Mouse (Mus musculus): ENCODE data around the gene Cidec.

Cidec gene

GRCm38 (mm10) chr6:113435664-113436205, at the start of gene Cidec:
TSS of gene Cidec (minus strand) at chr6:113435760.
- DNase-seq: no peak

GRCm38 (mm10) chr6:113483729-113484128, 48.2 kb upstream of the Cidec start:
- DNase-seq: peak; percentile 52 to 60

GRCm38 (mm10) chr6:113483100-113483615, 47.6 kb upstream of the Cidec start, which contains the start of gene Creld1:
TSS of gene Creld1 (plus strand) at chr6:113483297.
- DNase-seq: peak; percentile 96 to 98

GRCm38 (mm10) chr6:113482477-113483099, 47.0 kb upstream of the Cidec start:
- peak; percentile 70 to 80 for DNase-seq

- peak in 1 of 2 experiments; percentile 36 for DNase-seq
Observed at GRCm38 (mm10) chr6:113480555-113481373, 45.2 kb upstream of the Cidec start.

GRCm38 (mm10) chr6:113478906-113479305, 43.3 kb upstream of the Cidec start:
- DNase-seq: no peak

GRCm38 (mm10) chr6:113477353-113477752, 41.8 kb upstream of the Cidec start:
- DNase-seq: no peak

- DNase-seq: no peak
Observed at GRCm38 (mm10) chr6:113473715-113474114, 38.2 kb upstream of the Cidec start.

- no peak for DNase-seq
Observed at GRCm38 (mm10) chr6:113473246-113473645, 37.7 kb upstream of the Cidec start.

GRCm38 (mm10) chr6:113472061-113472460, 36.5 kb upstream of the Cidec start:
- DNase-seq: no peak

GRCm38 (mm10) chr6:113471297-113471936, 35.9 kb upstream of the Cidec start, which contains the start of gene Il17rc:
TSS of gene Il17rc (plus strand) at chr6:113471427.
- no peak for DNase-seq

- peak; percentile 83 to 85 for DNase-seq
Observed at GRCm38 (mm10) chr6:113469432-113469831, 33.9 kb upstream of the Cidec start.

- DNase-seq: peak; percentile 73 to 80
Observed at GRCm38 (mm10) chr6:113469021-113469420, 33.5 kb upstream of the Cidec start.

- DNase-seq: no peak
Observed at GRCm38 (mm10) chr6:113468512-113468911, 33.0 kb upstream of the Cidec start.

GRCm38 (mm10) chr6:113465602-113466001, 30.0 kb upstream of the Cidec start:
- peak in 1 of 2 experiments; percentile 32 for DNase-seq

- DNase-seq: no peak
Observed at GRCm38 (mm10) chr6:113464040-113464439, 28.5 kb upstream of the Cidec start.

- peak; percentile 46 to 57 for DNase-seq
Observed at GRCm38 (mm10) chr6:113458635-113459034, 23.1 kb upstream of the Cidec start.

GRCm38 (mm10) chr6:113457952-113458534, 22.5 kb upstream of the Cidec start, which contains the start of gene Il17re:
TSS of gene Il17re (plus strand) at chr6:113458484.
- DNase-seq: no peak

GRCm38 (mm10) chr6:113455007-113455406, 19.4 kb upstream of the Cidec start:
- DNase-seq: no peak

GRCm38 (mm10) chr6:113451839-113452238, 16.3 kb upstream of the Cidec start:
- no peak for DNase-seq

- DNase-seq: peak; percentile 28 to 36
Observed at GRCm38 (mm10) chr6:113447639-113448038, 12.1 kb upstream of the Cidec start.

GRCm38 (mm10) chr6:113444207-113444965, 8.8 kb upstream of the Cidec start:
- no peak for DNase-seq

Measured in cerebellum, adult 18-20 months (tissue).